Mouse (Mus musculus) right cerebral cortex, postnatal 4 days (tissue): ENCODE data around the gene Trp73.
A peak's percentile ranks its signal among the peaks of the same experiment; 100 is the strongest.

Experiments used
- DNase-seq: peaks from one replicate; pipeline ENCODE4 v3.0.0-alpha.2; 2022

Gene Trp73

DNA sequence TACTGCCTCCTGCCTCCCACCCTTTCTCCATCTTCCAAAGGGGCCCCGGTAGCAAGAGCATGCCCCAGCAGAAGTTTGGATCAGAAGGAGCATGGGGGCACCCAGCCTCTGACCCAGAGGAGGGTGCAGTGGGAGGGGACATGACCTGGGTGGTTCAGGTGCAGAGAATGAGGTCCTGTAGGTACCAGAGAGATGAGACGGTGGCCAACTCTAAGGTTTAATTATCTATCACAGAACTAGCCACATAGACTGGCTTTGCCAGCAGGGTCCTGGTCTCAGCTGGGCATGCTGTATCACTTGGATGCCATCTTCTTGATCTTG lies 113.6 kb downstream of the Trp73 start:
- DNase-seq: no peak

DNA sequence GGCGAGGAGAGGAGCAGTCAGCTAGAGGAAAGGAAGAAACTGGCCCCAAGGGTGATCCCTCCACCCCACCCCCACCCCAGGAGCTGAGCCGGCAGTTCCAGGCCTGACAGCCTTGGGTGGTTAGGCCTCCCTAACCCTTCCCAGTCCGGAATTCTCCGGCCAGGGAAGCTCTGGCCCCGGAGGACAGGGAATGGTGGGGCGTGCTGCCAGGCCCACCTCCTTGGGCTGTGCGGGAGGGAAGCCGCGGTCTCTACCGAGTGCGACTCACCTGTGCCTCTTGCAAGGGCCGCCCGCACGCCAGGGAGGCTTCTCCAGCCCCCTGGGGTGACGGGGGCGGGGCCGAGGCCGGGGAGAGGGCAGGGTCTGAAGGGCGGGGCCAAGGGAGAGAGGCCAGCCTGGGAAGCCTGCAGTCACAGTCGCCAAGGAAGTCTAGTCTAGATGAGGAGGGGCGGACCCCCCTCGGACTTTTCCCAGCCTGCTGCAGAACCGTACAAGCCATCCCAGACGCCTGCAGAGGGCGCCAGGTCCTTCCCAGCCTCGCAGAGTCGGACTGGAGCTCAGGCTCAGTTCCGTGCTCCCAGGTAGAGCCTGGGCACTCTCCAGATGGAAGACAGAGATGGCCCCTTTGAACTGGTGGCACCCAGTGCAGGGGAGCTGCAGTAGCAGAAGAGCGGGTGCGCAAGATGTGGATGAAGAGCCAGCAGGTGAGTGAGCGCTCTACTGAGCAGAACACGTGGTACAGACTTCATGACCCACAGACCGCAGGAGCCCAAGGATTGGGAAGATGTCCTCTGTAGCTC lies 114.2 kb downstream of the Trp73 start, which contains the start of gene Smim1:
TSS of gene Smim1 (minus strand) at position 590 of the 800 bp plus-strand sequence.
- DNase-seq: peak; percentile 65

DNA sequence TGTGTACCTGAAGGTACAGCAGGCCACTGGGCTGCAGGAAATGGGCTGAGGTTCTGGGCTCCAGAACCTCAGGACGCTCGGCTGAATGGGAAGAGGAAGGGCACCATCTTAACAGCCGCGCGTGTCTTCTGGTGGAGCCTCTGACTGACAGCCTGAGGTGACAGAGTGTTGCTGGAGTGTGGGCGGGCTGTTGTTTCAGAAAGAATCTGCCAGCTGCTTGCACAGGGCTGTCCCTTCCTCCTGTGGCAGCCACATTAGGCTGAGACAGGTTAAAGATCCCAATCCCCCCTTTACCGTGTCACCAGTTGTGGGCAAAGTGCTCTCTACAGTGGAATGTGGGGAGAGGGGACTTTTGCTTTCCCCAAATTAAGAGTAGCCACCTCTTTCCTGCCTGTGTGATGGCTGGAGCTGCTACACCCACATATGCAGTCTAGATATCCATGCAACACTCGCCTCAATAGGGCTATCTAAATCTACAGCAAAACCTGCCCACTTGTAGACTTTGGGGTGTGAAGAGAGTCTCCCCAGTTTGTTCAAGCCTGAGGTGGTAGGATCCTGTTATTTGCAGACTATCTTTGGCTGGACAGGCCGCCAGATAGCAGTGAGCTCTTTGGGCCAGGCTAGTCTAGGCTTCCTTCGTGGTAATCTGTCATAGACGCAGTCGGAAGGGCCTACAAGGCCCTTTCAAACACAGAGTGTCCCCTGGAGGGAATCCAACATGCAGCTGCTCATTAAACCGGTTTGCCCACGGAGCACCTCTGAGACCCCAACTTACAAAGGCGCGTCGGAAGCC lies 115.1 kb downstream of the Trp73 start:
- DNase-seq: no peak

DNA sequence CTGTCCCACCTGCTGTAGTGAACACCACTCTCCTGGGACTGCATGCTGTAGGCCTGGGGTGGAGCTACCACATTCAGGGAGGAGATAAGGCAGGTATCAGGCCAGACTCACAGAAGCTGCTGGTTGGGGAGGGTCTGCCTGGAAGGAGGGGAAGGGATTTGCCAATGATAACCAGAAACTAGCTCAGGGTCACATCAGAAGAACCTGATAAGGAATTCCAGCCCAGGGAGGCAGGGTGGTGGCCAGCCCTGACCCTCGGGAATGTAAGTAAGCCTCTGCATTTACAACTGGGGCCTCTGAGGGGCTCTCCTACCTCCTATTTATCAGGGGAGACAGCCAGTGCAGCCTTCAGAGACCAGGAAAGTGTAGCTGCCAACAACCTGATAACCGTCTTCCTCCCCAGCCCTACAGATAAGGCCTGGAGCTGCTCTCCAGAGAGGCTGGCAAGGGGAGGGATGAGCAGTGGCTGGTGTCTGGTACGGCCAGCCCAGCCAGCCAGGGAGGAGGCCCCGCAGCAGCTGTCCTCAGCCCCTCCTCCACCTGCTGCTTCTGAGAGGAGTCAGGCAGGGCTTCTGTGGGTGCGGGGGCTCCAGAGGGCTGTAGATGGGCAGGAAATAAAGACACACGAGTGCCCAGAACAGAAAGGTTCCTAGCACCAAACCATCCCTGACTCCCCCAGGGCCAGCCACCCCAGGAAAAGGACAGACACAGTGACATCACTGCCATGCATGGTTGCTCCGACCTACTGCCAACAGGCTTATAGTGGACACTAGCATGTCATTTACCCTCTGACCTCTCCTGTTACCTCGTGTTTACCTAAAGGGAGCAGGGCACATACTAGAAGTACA lies 116.0 kb downstream of the Trp73 start:
- no peak for DNase-seq

DNA sequence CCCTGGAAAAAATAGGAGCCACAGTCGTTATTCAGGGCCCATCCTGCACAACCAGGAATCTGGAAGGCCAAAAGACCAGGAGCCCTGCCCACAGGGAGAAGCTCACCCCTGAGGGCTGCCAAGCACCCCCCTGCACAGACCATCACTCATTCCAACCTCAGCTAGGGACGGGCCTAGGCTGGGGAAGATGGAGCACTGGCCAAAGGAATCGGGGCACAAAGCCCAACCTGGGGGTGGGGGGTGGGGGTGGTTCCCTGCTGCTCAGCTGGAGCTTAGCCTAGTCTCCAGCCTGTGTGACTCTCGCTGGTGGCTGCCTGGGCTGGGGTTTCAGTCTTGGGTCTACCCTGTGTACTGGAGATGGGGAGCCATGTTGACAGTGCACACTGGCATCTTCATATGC lies 117.2 kb downstream of the Trp73 start:
- DNase-seq: no peak

DNA sequence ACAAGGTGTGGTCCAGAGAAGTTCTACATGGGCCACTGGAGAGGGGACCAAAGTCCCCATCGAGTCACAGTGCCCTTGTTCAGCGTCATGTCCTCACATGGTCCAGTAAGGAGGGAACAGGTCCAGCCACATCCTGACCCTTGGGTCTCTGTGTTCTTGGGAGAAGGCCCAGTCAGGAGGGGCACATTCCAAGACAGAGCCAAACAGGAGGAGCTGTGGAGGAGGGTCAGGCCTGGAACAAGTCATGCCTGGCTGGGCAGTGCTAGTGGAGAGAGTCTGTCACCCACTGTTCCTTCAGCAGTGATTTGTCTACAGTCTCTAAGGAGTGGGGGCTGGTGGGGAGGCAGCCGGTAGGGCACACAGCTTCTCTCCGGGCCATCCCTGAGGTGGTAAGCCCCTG lies 117.6 kb downstream of the Trp73 start:
- no peak for DNase-seq

DNA sequence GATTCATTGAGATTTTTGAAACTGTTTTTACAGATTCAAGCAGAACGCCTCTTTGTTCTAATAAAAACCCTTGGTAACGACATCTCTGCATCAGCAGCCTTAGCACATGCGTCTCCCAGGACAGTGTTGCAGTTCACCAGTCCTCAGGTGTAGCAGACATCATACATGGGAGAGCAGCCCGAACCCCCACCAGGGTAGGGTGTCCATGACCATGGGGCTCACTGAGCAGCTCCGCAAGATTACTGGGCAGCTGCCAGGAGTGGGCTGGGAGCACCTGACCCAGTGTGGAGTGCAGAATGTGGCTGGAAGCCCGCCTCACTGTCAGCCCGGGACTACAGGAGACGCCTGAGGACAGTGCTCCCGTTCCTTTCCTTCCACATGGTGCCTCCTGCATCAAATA lies 118.6 kb downstream of the Trp73 start:
- peak; percentile 25 for DNase-seq

DNA sequence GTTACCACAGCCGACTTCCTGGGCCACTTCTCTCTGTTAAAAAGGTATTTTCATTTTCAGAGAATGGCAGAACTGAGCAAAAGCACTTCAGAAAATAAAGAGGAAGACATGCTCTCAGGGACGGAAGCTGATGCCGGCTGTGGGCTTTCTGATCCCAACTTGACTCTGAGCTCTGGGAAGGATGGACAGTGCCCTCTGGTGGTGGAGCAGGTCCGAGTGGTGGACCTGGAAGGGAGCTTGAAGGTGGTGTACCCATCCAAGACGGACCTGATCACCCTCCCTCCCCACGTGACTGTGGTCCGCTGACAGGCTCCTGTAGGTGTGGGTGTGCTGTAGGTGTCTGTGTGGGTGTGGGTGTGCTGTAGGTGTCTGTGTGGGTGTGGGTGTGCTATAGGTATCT lies 120.4 kb downstream of the Trp73 start:
- DNase-seq: peak; percentile 42

DNA sequence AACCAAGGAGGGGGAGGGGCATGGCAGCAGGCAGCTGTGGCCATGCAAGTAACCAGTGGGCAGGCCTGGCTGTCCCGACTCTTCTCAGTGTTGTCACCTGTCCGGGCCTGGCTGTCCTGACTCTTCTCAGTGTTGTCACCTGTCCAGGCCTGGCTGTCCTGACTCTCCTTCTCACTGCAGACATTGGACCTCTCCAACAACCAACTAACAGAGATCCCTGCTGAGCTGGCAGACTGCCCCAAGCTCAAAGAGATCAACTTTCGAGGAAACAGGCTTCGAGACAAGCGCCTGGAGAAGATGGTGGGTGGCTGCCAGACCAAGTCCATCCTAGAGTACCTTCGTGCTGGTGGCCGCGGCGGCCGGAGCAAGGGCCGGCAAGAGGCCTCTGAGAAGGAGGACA lies 124.5 kb downstream of the Trp73 start:
- no peak for DNase-seq

DNA sequence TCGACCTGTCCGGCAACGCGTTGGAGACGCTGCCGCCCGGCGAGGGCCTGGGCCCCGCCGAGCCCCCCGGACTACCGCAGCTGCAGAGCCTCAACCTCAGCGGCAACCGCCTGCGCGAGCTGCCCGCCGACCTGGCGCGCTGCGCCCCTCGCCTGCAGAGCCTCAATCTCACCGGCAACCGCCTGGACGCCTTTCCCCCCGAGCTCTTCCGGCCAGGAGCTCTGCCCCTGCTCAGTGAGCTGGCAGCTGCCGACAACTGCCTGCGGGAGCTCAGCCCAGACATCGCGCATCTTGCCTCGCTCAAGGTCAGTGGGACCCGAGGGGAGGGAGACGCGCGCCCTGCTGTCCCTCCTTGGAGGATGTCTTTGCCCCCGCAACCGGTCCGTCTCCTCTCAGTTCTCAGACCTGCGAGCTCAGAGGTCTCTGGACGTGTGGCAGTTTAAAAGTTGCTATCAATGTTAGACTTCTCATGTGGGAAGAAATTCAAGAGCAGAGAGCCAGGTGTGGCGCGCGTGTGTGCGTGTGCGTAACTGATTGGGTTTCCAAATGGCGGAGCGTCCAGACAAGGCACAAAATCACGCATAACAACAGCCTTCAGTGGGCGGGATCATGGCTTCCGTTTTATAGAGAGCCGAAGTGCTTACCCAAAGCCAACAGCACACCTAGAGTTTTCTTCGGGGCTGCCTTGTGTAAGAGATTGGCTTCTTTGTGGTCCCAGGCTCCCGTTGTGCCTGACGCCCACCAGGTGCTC lies 127.7 kb downstream of the Trp73 start:
- DNase-seq: no peak

DNA sequence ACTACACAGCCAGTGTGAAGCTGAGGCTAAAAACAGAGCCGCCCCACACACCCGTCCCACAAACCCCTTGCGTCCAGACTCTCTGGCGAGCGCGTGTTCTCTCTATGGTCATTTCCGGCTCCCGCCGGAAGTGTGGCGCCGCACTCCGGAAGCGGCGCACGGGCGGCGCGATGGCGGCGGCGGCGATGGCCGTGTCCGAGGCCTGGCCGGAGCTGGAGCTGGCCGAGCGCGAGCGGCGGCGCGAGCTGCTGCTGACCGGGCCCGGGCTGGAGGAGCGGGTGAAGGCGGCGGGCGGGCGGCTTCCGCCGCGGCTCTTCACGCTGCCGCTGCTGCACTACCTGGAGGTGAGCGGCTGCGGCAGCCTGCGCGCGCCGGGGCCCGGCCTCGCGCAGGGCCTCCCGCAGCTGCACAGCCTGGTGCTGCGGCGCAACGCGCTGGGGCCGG lies 128.3 kb downstream of the Trp73 start, which contains the start of gene Lrrc47:
TSS of gene Lrrc47 (plus strand) at position 86 of the 444 bp plus-strand sequence.
- peak; percentile 78 for DNase-seq

DNA sequence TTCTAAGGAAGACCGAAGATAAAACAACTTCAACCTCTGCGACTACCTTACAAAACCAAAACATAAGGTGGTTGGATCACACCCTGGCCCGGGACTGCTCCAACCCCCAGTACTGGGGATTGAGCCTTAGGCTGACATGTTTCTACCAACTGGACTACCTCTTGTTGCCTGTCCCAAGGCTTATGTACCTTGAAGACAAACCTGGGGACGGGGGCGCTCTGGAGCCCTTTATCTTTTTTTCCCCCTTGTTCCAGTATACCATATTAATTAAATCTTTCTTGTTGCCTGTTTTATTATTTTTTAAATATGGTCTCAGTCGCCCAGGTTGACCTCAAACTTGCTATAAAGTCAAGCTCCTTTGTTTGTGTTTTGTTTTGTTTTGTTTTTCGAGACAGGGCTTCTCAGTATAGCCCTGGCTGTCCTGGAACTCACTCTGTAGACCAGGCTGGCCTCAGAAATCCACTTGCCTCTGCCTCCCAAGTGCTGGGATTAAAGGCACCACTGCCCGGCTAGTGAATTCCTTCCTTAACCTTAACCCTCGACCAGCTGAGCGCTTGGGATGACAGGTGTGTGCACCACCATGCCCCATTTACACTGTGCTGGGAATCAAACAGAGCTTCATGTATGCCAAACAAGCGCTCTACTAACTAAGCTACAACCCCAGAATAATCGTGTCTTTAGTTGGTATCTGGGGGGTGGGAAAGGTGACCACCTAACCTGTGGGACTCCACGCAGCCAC lies 128.9 kb downstream of the Trp73 start:
- DNase-seq: no peak

DNA sequence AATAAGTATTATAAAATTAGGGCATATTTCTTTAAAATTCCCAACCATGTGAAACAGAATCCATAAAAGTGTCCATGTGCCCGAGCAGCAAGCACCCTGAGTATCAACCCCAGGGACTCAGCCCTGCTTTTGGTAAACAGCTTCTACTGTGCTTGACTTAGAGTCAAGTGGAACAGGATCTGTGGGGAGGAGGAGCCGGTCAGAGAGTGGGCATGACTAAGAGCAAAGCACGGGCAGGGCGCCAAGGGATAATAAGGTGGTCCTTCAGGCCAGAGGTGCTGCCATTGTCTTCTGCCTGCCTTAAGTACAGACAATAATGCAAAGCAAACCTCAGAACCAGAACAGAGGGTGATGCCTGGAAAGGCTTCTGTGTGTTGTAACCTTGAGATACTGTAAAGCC lies 132.2 kb downstream of the Trp73 start:
- peak; percentile 32 for DNase-seq

DNA sequence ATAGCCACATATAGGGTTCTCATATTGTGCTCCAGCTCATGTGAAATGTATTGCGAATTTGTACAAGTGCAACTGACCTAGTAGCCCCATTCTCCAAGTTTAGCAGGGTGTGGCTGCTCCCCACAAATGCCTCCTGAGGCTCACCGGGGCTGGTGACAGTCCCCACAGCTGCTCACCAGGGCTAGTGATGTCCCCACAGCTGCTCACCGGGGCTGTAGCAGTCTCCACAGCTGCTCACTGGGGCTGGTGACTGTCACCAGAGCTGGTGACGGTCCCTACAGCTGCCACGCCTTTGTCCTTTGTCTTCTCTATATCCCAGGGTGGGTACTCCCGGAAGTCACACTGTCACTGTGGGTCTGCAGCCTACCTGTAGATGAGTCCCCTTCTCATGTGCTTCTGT lies 133.7 kb downstream of the Trp73 start:
- DNase-seq: no peak
